Mouse (Mus musculus) cerebellum, adult 2 months (tissue): ENCODE results near the gene Spata31d1a.

Experiments used
- CTCF ChIP-seq: fragments of 200-500 bp; IDR thresholded peaks from 2 replicates; pipeline ENCODE4 v1.5.1; 2011; ENCODE audit warnings: low read depth, mild to moderate bottlenecking, control low read depth, low read length, moderate library complexity, borderline replicate concordance; ENCODE audit not compliant: insufficient read depth
- POLR2A ChIP-seq: fragments of 200-500 bp; IDR thresholded peaks from 2 replicates; pipeline ENCODE4 v1.6.1; 2011; ENCODE audit warnings: low read length, control low read depth, borderline replicate concordance; ENCODE audit not compliant: insufficient read depth

DNA sequence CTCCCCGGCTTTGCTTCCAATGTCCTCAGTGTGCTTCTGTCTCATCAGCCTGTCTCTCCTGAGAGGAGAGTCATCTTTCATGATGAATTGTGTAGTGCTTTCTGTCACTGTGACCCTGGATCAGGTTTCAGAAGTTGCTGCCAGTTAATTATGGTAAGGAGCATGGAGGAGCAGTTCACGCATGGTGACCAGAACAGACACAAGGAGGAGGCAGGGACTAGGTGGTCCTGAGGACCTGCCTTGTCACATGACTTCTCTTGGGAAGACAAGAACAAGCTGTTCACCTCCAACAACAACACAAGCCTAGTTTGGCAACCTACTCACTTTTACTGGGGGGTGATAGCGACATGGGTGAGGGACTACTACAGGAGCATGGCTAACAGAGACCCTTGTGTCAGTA is 57.0 kb downstream of the Spata31d1a start:
- TF ChIP-seq CTCF (no peak), POLR2A (no peak)
